Mouse (Mus musculus) cerebellum, postnatal 14 days (tissue): ENCODE data around the gene Apobr.
A peak's percentile ranks its signal among the peaks of the same experiment; 100 is the strongest.

Experiments used
- DNase-seq, 2 experiments: peaks; one replicate each; pipeline ENCODE4 v3.0.0; 2021; ENCODE audit warnings: mixed read lengths in 2 of 2

The Apobr gene

GRCm38 (mm10) chr7:126601896-126602295, 17.2 kb downstream of the Apobr start:
- DNase-seq, result no peak

GRCm38 (mm10) chr7:126602650-126603049, 17.9 kb downstream of the Apobr start:
- DNase-seq, result no peak

GRCm38 (mm10) chr7:126606611-126607010, 21.9 kb downstream of the Apobr start:
- DNase-seq, result no peak

GRCm38 (mm10) chr7:126607064-126607463, 22.3 kb downstream of the Apobr start:
- no peak for DNase-seq

GRCm38 (mm10) chr7:126607796-126608195, 23.1 kb downstream of the Apobr start:
- no peak for DNase-seq

- no peak for DNase-seq
These were observed 28.0 kb downstream of the Apobr start for GRCm38 (mm10) chr7:126612736-126613135.

- DNase-seq, result no peak
These were observed 32.0 kb downstream of the Apobr start for GRCm38 (mm10) chr7:126616707-126617106.

GRCm38 (mm10) chr7:126619559-126620275, 35.0 kb downstream of the Apobr start:
- DNase-seq, result no peak

- no peak for DNase-seq
These were observed 37.0 kb downstream of the Apobr start for GRCm38 (mm10) chr7:126621452-126622359.

- DNase-seq, result no peak
These were observed 38.6 kb downstream of the Apobr start for GRCm38 (mm10) chr7:126623381-126623780.

- no peak for DNase-seq
These were observed 40.0 kb downstream of the Apobr start for GRCm38 (mm10) chr7:126624774-126625173.

GRCm38 (mm10) chr7:126625369-126625768, 40.6 kb downstream of the Apobr start:
- peak in 1 of 2 experiments; percentile 30 for DNase-seq

GRCm38 (mm10) chr7:126625807-126626600, 41.3 kb downstream of the Apobr start:
- DNase-seq, result no peak

- no peak for DNase-seq
These were observed 43.4 kb downstream of the Apobr start for GRCm38 (mm10) chr7:126628111-126628510.

GRCm38 (mm10) chr7:126629915-126630314, 45.2 kb downstream of the Apobr start:
- no peak for DNase-seq

GRCm38 (mm10) chr7:126630824-126631518, 46.2 kb downstream of the Apobr start, which contains the start of gene Nupr1:
Gene Nupr1 (minus strand): TSS chr7:126630861.
- no peak for DNase-seq

GRCm38 (mm10) chr7:126632478-126632877, 47.7 kb downstream of the Apobr start:
- no peak for DNase-seq

GRCm38 (mm10) chr7:126635375-126635774, 50.6 kb downstream of the Apobr start:
- no peak for DNase-seq

GRCm38 (mm10) chr7:126636733-126637520, 52.2 kb downstream of the Apobr start:
- peak; percentile 41 to 46 for DNase-seq
